Mouse (Mus musculus) CH12.LX (cell line): Measurements from ENCODE around the gene Slc11a1.

Experiments used
- CTCF ChIP-seq, 2 experiments: IDR thresholded peaks in 1 of 2; conservative IDR thresholded peaks in 1 of 2; 2 replicates each; pipeline ENCODE4 v1.5.1; 2011 to 2012; ENCODE audit warnings: low read depth in 2 of 2, low read length in 2 of 2, improper control_type of control experiment in 1 of 2, inconsistent platforms in 1 of 2, mild to moderate bottlenecking in 1 of 2, moderate library complexity in 1 of 2
- EP300 ChIP-seq: IDR thresholded peaks from 2 replicates; pipeline ENCODE4 v1.6.1; 2011; ENCODE audit warnings: low read length, improper control_type of control experiment
- HCFC1 ChIP-seq: IDR thresholded peaks from 2 replicates; pipeline ENCODE4 v1.6.1; 2012; ENCODE audit warnings: low read depth, mild to moderate bottlenecking, inconsistent platforms, low read length, improper control_type of control experiment
- MYC ChIP-seq: IDR thresholded peaks from 2 replicates; pipeline ENCODE4 v1.6.1; 2011; ENCODE audit warnings: low read depth, mild to moderate bottlenecking, improper control_type of control experiment, low read length
- NELFE ChIP-seq: IDR thresholded peaks from 2 replicates; pipeline ENCODE4 v1.6.1; 2011; ENCODE audit warnings: low read depth, low read length, improper control_type of control experiment
- NRF1 ChIP-seq: IDR thresholded peaks from 2 replicates; pipeline ENCODE4 v1.6.1; 2014; ENCODE audit warnings: low read depth, mild to moderate bottlenecking, inconsistent platforms, low read length, improper control_type of control experiment, moderate library complexity
- POLR2A ChIP-seq: IDR thresholded peaks from 2 replicates; pipeline ENCODE4 v1.6.1; 2011; ENCODE audit warnings: low read depth, mild to moderate bottlenecking, improper control_type of control experiment, low read length
- RCOR1 ChIP-seq: conservative IDR thresholded peaks from 2 replicates; pipeline ENCODE4 v1.6.1; 2012; ENCODE audit warnings: low read depth, mild to moderate bottlenecking, inconsistent platforms, low read length, improper control_type of control experiment
- SMC3 ChIP-seq: IDR thresholded peaks from 2 replicates; pipeline ENCODE4 v1.6.1; 2011; ENCODE audit warnings: low read depth, low read length, improper control_type of control experiment
- TCF12 ChIP-seq: IDR thresholded peaks from 2 replicates; pipeline ENCODE4 v1.6.1; 2014; ENCODE audit warnings: low read depth, mild to moderate bottlenecking, inconsistent platforms, low read length, improper control_type of control experiment
- ZKSCAN1 ChIP-seq: IDR thresholded peaks from 2 replicates; pipeline ENCODE4 v1.6.1; 2012; ENCODE audit warnings: low read depth, inconsistent platforms, low read length, improper control_type of control experiment, borderline replicate concordance
- ZNF384 ChIP-seq: IDR thresholded peaks from 2 replicates; pipeline ENCODE4 v1.6.1; 2012; ENCODE audit warnings: low read depth, low read length, improper control_type of control experiment, inconsistent platforms

DNA sequence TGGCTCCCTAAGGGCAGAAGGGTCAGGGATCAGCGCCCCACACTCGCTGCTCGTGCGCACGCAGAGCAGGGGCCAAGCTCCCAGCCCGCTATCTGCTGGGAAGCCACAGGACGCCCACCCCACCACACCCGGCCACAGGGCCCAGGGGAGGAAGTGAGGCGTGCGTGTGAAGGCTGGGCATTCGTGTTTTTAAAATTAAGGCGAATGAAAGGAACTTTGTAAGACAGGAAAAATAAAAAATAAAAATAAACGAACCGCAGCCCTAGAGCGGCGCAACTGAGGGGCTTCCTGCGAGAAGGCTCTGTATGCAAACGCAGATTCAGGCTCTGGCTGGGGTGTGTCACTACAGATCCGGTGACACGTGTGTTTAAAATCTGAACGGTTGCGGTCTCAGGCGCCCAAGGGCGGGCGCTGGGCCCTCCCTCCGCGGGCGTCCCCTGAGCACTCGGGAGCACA, 14.9 kb downstream of the Slc11a1 start:
- TF ChIP-seq CTCF (conservative IDR thresholded peaks at IDR 0.05 in 1 of 2, IDR thresholded peaks at IDR 0.05 in 1 of 2; ENCODE audit: low read depth in 2 of 2, low read length in 2 of 2): no peak
- TF ChIP-seq SMC3: no peak
- no peak for TF ChIP-seq RCOR1
- TF ChIP-seq TCF12: peak; percentile 66; the same call in 1 of the 2 replicates
- TF ChIP-seq ZNF384: no peak
- peak; percentile 58 for TF ChIP-seq POLR2A
- peak; percentile 26; the same call in 1 of the 2 replicates for TF ChIP-seq EP300
- no peak for TF ChIP-seq ZKSCAN1
- TF ChIP-seq MYC: peak; percentile 73; the same call in 1 of the 2 replicates
- TF ChIP-seq NRF1: no peak
- no peak for TF ChIP-seq NELFE
- TF ChIP-seq HCFC1: 0 out of 2 replicates have a peak, but pooled peaks have one; percentile 15
